Mouse (Mus musculus) limb, embryonic 11.5 days (tissue): Measurements from ENCODE around the gene Acvr1. TPM values are rescaled to one million over a fixed set of nuclear protein-coding genes. Genes with fewer than 3 reads are reported as not detected.

ENCODE experiments used
- ATAC-seq: fragments of 200-750 bp; cut with Nextera tagmentation; 2 replicates; pipeline ENCODE4 v1.8.0; 2017; ENCODE audit warnings: low read depth; ENCODE audit not compliant: insufficient number of reproducible peaks, low FRiP score, low TSS enrichment
- DNase-seq: peaks from one replicate; pipeline ENCODE4 v3.0.0-alpha.2; 2015; ENCODE audit warnings: low spot score
- H3K27ac ChIP-seq: fragments of 300-500 bp; sonication (generic); replicated peaks from 2 replicates; pipeline ENCODE4 v1.5.1; 2014; ENCODE audit warnings: low read depth, mild to moderate bottlenecking, low read length
- H3K27me3 ChIP-seq: fragments of 300-500 bp; sonication (generic); 2 replicates; pipeline ENCODE4 v1.6.1; 2014; ENCODE audit warnings: mild to moderate bottlenecking, low read length, mixed read lengths; ENCODE audit not compliant: control insufficient read depth, insufficient read depth
- H3K36me3 ChIP-seq: fragments of 300-500 bp; sonication (generic); 2 replicates; pipeline ENCODE4 v1.6.1; 2014; ENCODE audit warnings: mild to moderate bottlenecking, low read length, moderate library complexity, mixed read lengths; ENCODE audit not compliant: control insufficient read depth, insufficient read depth
- H3K4me1 ChIP-seq: fragments of 300-500 bp; sonication (generic); 2 replicates; pipeline ENCODE4 v1.6.1; 2014; ENCODE audit warnings: low read length, mixed read lengths; ENCODE audit not compliant: control insufficient read depth, insufficient read depth
- H3K4me2 ChIP-seq: fragments of 300-500 bp; sonication (generic); 2 replicates; pipeline ENCODE4 v1.6.1; 2014; ENCODE audit warnings: low read depth, mild to moderate bottlenecking, moderate library complexity; ENCODE audit not compliant: severe bottlenecking
- H3K4me3 ChIP-seq: fragments of 300-500 bp; sonication (generic); 2 replicates; pipeline ENCODE4 v1.5.1; 2014; ENCODE audit warnings: low read depth, low read length
- H3K9ac ChIP-seq: fragments of 300-500 bp; sonication (generic); 2 replicates; pipeline ENCODE4 v1.6.1; 2014; ENCODE audit warnings: mild to moderate bottlenecking, low read length
- H3K9me3 ChIP-seq: fragments of 300-500 bp; sonication (generic); 2 replicates; pipeline ENCODE4 v1.6.1; 2016; ENCODE audit warnings: low read length; ENCODE audit not compliant: control insufficient read depth
- WGBS: fragments of 180-500 bp; shearing (Covaris S2); extraction: QIAGEN DNeasy Blood & Tissue Kit; methylation state at CpG from one replicate; pipeline ENCODE4 v1.1.7; 2014; 5-methylcytosine and 5-hydroxymethylcytosine counted together
- polyA plus RNA-seq: library from polyadenylated mRNA; unstranded; fragments of >200 nt; fragmentation: Nextera tagmentation; extraction: Ambion mirVana; gene quantifications from 2 replicates; pipeline ENCODE4 v1.2.1, GENCODE M21; 2014

Acvr1 gene
- polyA plus RNA-seq: 5.8 and 7.7 TPM in 2 replicates

DNA sequence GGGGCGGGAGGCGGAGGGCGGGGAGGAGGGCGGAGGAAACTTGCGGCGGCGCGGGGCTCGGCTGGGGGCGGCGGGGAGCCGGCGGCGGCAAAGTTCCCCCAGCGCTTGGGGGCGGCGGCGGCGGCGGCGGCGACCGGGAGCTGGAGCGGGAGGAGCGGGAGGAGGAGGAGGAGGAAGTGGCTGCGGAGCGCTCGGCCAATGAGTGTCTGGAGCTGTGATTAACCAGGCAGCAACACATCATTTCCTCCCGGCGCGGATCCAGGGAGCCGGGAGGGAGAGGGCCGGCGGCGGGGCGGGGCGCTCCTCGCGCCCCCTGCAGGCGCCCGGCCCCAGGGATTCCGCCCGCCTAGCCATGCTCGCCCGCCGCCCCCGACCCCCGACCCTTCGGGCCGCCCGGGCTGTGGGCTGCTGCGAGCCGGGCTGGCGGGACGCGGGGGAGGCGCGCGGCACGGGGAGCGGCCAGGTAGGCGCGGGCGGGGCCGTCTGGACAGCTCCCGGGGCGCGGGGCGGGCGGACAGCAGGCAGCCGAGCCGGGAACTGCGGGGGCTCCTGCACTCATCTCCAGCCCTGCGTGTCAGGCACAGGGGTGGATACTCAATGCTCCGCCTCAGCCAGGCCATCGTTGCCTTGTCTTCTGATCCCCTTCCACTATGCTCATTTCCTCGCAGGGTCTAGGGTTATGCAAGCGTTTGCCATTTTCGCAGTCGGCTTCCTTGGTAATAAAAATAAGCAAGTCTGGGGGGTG is at the start of gene Acvr1, which contains the start of gene Upp2:
Gene Acvr1 (minus strand): TSS at position 92 of the 745 bp plus-strand sequence.
Gene Upp2 (plus strand): TSS at position 233 of the 745 bp plus-strand sequence.
- H3K27ac ChIP-seq: peak within 1 kb of the TSS; percentile 94
- H3K27me3 ChIP-seq: no peaks in the 10 kb centered on the region
- peak within 1 kb of the TSS; percentile 67 for H3K4me2 ChIP-seq
- no peaks in the 10 kb centered on the region for H3K9me3 ChIP-seq
- DNase-seq (peak; percentile 86), ATAC-seq (peak; percentile 92)
- peaks cover 20% of the 10 kb centered on the region for H3K4me1 ChIP-seq
- 1% methylated on average over 54 of the region's 80 CpGs for WGBS
- peak within 1 kb of the TSS; percentile 92 for H3K9ac ChIP-seq
- H3K4me3 ChIP-seq: peak within 1 kb of the TSS; percentile 86
- no peaks in the 10 kb centered on the region for H3K36me3 ChIP-seq

- 90% methylated on average over 5 of the region's 5 CpGs for WGBS
- ATAC-seq (no peak), DNase-seq (no peak)
- Histone ChIP-seq H3K27ac (no peak overlapping the region), H3K4me1 (no peaks in the 10 kb centered on the region), H3K4me2 (no peak overlapping the region), H3K9me3 (no peaks in the 10 kb centered on the region), H3K9ac (no peak overlapping the region), H3K4me3 (no peak overlapping the region), H3K27me3 (no peaks in the 10 kb centered on the region), H3K36me3 (no peaks in the 10 kb centered on the region)
Measured at GRCm38 (mm10) chr2:58615766-58616165, 48.8 kb upstream of the Acvr1 start.

DNA sequence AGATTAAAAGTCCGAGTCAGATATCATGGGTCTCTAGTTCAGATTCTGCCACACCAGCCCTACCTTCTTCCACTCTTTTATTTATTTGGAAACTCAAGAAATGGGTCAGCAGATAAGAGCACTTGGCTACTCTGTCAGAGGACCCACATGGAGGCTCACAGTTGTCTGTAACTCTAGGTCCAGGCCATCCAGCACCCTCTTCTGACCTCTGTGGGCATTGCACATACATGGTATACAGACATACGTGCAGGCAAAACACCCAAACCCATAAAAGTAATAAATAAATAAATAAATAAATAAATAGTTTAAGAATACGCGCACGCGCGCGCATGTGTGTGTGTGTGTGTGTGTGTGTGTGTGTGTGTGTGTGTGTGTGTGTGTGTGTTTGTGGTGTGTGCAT is 47.9 kb upstream of the Acvr1 start:
- no peak for DNase-seq
- Histone ChIP-seq H3K36me3 (no peaks in the 10 kb centered on the region), H3K4me1 (no peaks in the 10 kb centered on the region), H3K4me2 (no peak overlapping the region), H3K27me3 (no peaks in the 10 kb centered on the region), H3K9me3 (no peaks in the 10 kb centered on the region), H3K9ac (no peak overlapping the region), H3K27ac (no peak overlapping the region), H3K4me3 (no peak overlapping the region)
- WGBS: 94% methylated on average over 8 of the region's 8 CpGs
- ATAC-seq: no peak

- Histone ChIP-seq H3K27me3 (no peaks in the 10 kb centered on the region), H3K27ac (no peak overlapping the region), H3K4me1 (no peaks in the 10 kb centered on the region), H3K4me2 (no peak overlapping the region), H3K9me3 (no peaks in the 10 kb centered on the region), H3K4me3 (no peak overlapping the region), H3K9ac (no peak overlapping the region), H3K36me3 (no peaks in the 10 kb centered on the region)
- no peak for DNase-seq
- no peak for ATAC-seq
- whole genome bisulfite sequencing: 93% methylated on average over 3 of the region's 3 CpGs
Measured at GRCm38 (mm10) chr2:58613720-58614119, 46.8 kb upstream of the Acvr1 start.

GRCm38 (mm10) chr2:58604791-58605190 is 37.8 kb upstream of the Acvr1 start:
- 92% methylated on average over 3 of the region's 3 CpGs for WGBS
- H3K4me1 ChIP-seq: no peaks in the 10 kb centered on the region

GRCm38 (mm10) chr2:58603379-58603778 is 36.4 kb upstream of the Acvr1 start:
- Histone ChIP-seq H3K27ac (no peak overlapping the region), H3K4me1 (no peaks in the 10 kb centered on the region), H3K9ac (no peak overlapping the region), H3K4me3 (no peak overlapping the region), H3K9me3 (no peaks in the 10 kb centered on the region), H3K4me2 (no peak overlapping the region), H3K36me3 (no peaks in the 10 kb centered on the region), H3K27me3 (no peaks in the 10 kb centered on the region)
- DNase-seq (no peak), ATAC-seq (no peak)
- 95% methylated on average over 3 of the region's 3 CpGs for WGBS

More at GRCm38 (mm10) chr2:58604791-58605190, 37.8 kb upstream of the Acvr1 start:
- Histone ChIP-seq H3K4me2 (no peak overlapping the region), H3K9ac (no peak overlapping the region), H3K27ac (no peak overlapping the region), H3K9me3 (no peaks in the 10 kb centered on the region), H3K27me3 (no peaks in the 10 kb centered on the region), H3K36me3 (no peaks in the 10 kb centered on the region), H3K4me3 (no peak overlapping the region)
- DNase-seq (no peak), ATAC-seq (no peak)

- Histone ChIP-seq H3K9ac (no peak overlapping the region), H3K4me1 (no peaks in the 10 kb centered on the region), H3K27ac (no peak overlapping the region), H3K4me3 (no peak overlapping the region), H3K36me3 (no peaks in the 10 kb centered on the region), H3K4me2 (no peak overlapping the region), H3K9me3 (no peaks in the 10 kb centered on the region), H3K27me3 (no peaks in the 10 kb centered on the region)
- WGBS: 88% methylated on average over 4 of the region's 4 CpGs
- DNase-seq (no peak), ATAC-seq (no peak)
Measured at GRCm38 (mm10) chr2:58601382-58601781, 34.4 kb upstream of the Acvr1 start.

GRCm38 (mm10) chr2:58599639-58600038 is 32.7 kb upstream of the Acvr1 start:
- DNase-seq: no peak
- WGBS: 89% methylated on average over 6 of the region's 6 CpGs
- Histone ChIP-seq H3K36me3 (no peaks in the 10 kb centered on the region), H3K4me1 (0 out of 2 replicates have a peak, but pooled peaks cover 2% of the 10 kb centered on the region), H3K9ac (no peak overlapping the region), H3K4me3 (no peak overlapping the region), H3K9me3 (no peaks in the 10 kb centered on the region), H3K27ac (no peak overlapping the region), H3K27me3 (no peaks in the 10 kb centered on the region), H3K4me2 (no peak overlapping the region)
- no peak for ATAC-seq
